Mouse (Mus musculus) thymus, postnatal 10 days (tissue): ENCODE measurements at regions not wholly inside any gene's neighbourhood (a gene's known extent, or its start where the extent isn't known, plus 50 kb on each side); places are given as distances from the start of the nearest gene placed in this dataset.

Experiments used
- DNase-seq, 2 experiments: peaks; one replicate each; pipeline ENCODE4 v3.0.0; 2021; ENCODE audit warnings: low spot score in 2 of 2

GRCm38 (mm10) chr13:114523116-114523515 is 64.4 kb upstream of the Fst start:
- DNase-seq: peak; percentile 18 to 59

- no peak for DNase-seq
Measured at GRCm38 (mm10) chr13:114526856-114527255, 68.1 kb upstream of the Fst start.

- no peak for DNase-seq
Measured at GRCm38 (mm10) chr13:114530171-114530774, 71.5 kb upstream of the Fst start.

GRCm38 (mm10) chr13:114531780-114532179 is 73.0 kb upstream of the Fst start:
- DNase-seq: no peak

- DNase-seq: no peak
Measured at GRCm38 (mm10) chr13:114532393-114533097, 73.8 kb upstream of the Fst start.

- DNase-seq: no peak
Measured at GRCm38 (mm10) chr13:114534591-114534990, 75.8 kb upstream of the Fst start.

- no peak for DNase-seq
Measured at GRCm38 (mm10) chr13:114535721-114536120, 77.0 kb upstream of the Fst start.

GRCm38 (mm10) chr13:114571731-114572130 is 113.0 kb upstream of the Fst start:
- DNase-seq: no peak

GRCm38 (mm10) chr13:114584566-114584965 is 125.8 kb upstream of the Fst start:
- DNase-seq: no peak

- DNase-seq: no peak
Measured at GRCm38 (mm10) chr13:114587621-114588020, 128.9 kb upstream of the Fst start.

GRCm38 (mm10) chr13:114603341-114603740 is 144.6 kb upstream of the Fst start:
- no peak for DNase-seq

- no peak for DNase-seq
Measured at GRCm38 (mm10) chr13:114604037-114604694, 145.4 kb upstream of the Fst start.

- no peak for DNase-seq
Measured at GRCm38 (mm10) chr13:114613909-114614308, 155.2 kb upstream of the Fst start.

GRCm38 (mm10) chr13:114619416-114619815 is 160.7 kb upstream of the Fst start:
- no peak for DNase-seq

- no peak for DNase-seq
Measured at GRCm38 (mm10) chr13:114636731-114637130, 178.0 kb upstream of the Fst start.

GRCm38 (mm10) chr13:114639531-114639930 is 178.5 kb upstream of the Mocs2 start:
- no peak for DNase-seq

- DNase-seq: no peak
Measured at GRCm38 (mm10) chr13:114641688-114642390, 176.2 kb upstream of the Mocs2 start.

- DNase-seq: no peak
Measured at GRCm38 (mm10) chr13:114642901-114643491, 175.0 kb upstream of the Mocs2 start.

GRCm38 (mm10) chr13:114643521-114643920 is 174.5 kb upstream of the Mocs2 start:
- no peak for DNase-seq

GRCm38 (mm10) chr13:114654267-114654666 is 163.8 kb upstream of the Mocs2 start:
- DNase-seq: no peak

- no peak for DNase-seq
Measured at GRCm38 (mm10) chr13:114654953-114655586, 163.0 kb upstream of the Mocs2 start.
